Mouse (Mus musculus): ENCODE measurements around the gene Pim1.

GRCm38 (mm10) chr17:29519731-29520130 lies 29.2 kb downstream of the Pim1 start:
- TF ChIP-seq CTCF (conservative IDR thresholded peaks at IDR 0.05 in 1 of 2, IDR thresholded peaks at IDR 0.05 in 1 of 2; ENCODE audit: low read depth in 2 of 2, low read length in 2 of 2) (no peak), ZNF384 (IDR thresholded peaks at IDR 0.05; ENCODE audit: low read depth, low read length) (no peak), MAFK (IDR thresholded peaks at IDR 0.05; ENCODE audit: insufficient replicate concordance, low read length) (no peak)

Data from CH12.LX (cell line).